Mouse (Mus musculus): Measurements from ENCODE around the gene Col4a1. TPM values are rescaled to one million over a fixed set of nuclear protein-coding genes. Genes with fewer than 3 reads are reported as not detected.

The Col4a1 gene
- total RNA-seq, 2 experiments from 2014 or later = 1.1 to 1.3 TPM

DNA sequence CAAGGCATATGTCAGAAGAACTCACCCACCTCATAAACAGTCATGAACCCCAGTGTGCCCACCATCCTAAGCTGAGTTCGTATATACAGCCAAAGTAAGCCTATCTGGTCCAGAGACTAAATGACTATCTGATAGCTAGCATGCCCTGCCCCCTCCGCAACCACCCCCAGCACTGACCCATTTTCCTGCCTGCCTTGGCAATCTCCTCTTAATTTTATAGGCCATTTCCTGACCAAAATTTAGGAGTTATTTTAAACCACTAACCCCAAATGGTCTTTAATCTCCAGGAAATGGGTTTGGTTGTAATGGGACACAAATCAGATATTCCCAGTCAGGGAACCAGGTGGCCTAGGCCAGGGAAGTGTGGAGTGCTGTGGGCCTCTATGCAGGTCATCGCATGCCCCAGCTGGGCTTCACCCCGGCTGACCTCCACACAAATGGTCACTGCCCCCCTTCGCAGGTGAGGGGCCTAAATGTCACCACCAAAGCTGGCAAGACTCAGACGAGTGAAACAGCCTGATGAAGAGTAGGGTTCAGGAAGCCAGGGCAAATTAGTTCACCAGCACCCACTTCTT is 8.5 kb downstream of the Col4a1 start:
- no peak for ATAC-seq (ENCODE audit: poor library complexity, severe bottlenecking)

DNA sequence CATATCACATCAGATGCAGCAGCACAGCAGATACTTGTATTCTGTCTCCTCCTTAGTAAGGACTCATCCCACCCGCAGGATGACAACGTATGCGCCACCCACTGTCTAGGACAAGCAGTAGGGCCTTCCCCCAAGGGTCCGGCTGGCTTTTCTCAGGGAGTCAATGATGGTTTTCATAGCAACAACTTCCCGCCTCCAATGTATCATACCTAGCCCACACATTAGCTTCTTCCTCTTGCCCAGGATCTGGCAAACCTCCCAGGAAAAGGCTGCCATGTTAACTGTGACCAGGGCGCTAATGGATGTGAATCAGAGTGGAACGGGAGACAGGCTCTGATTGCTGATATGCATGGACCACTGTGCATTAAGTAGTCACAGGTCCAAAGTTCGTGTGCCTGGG is 12.2 kb downstream of the Col4a1 start:
- no peak for ATAC-seq (ENCODE audit: poor library complexity, severe bottlenecking)

DNA sequence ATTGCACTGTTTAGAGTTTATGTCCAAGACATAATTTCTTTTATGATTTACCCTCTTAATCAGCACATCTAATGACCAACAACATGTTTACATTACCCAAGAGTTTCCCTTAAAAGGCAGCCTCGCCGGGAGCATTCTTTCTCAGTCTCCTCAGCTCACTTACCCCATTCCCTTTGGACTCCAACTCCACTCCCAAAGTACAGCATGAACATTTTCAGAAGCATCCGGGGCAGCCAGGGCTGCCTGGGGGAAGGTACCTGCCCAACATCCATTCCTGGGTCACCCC is 13.4 kb downstream of the Col4a1 start:
- no peak for ATAC-seq (ENCODE audit: poor library complexity, severe bottlenecking)

DNA sequence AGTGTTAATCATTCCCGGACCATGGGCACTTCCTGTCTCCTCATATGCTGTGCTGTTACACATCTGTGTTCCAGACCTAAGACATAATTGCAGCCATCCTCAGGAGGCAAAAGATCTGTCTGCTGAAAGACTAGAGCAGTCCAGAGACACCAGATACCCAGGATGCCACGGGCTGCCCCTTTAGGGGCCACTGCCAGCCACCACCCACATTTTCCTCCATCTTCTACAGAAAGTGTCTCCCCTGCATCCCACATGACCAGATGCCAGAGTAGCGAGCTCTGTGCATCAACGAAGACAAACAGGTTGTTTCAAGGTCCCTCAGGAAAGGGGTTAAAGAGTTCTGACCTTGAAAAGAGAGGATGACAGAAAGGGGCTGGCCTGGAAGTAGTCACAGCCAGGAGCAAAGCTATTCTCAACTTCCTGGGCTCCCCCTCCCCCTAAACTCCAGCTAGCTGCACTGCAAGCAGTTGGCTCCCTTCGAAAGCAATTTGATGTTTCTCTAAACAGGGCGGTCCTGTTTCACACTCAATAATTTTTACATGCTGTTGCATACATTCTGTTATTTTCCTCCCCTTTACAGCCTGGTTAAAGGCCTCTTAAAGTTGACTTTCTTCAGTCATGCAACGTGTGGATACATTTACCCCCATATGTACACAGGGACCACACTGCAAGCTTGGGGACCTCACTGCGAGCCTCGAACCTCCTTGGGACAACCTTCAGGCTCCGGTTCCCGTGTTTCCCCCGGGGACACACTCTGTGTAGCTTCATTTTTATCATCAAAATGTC is 13.9 kb downstream of the Col4a1 start:
- ATAC-seq (ENCODE audit: poor library complexity, severe bottlenecking) = no peak

DNA sequence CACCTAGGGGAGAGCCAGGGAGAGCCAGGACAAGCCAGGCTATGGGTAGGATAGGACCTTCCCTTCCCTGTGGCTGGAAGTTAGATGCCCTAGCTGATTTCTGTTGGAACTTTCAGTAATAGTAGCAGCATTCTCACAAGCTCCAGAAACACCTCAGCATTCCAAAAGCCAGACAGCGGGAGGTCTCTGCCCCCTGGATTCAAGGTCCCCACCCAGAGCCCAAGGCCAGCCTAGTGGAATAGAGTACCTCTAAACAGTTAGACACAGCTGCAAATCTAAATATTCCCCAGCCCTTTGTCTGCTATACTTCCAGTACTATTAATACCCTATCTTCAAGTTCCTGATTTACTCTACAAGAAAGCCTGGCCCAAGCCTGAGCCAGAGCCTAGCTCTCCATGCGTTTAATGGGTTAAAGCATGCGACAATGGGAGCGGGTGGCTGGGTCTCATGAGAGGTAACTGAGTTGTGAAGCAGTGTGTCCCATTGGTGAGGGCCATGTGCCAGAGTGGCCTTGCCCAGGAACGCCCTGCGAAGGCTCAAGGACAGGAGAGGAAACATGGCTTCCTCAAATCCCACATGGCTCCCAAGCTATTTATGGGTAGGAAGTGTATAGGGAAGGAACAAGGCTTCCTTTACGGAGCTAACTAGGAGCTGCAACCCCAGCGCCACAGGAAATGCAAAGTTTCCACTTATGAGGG is 15.3 kb downstream of the Col4a1 start:
- no peak for ATAC-seq (ENCODE audit: poor library complexity, severe bottlenecking)

GRCm38 (mm10) chr8:11296282-11296943 is 16.2 kb downstream of the Col4a1 start:
- ATAC-seq (ENCODE audit: poor library complexity, severe bottlenecking) = no peak

DNA sequence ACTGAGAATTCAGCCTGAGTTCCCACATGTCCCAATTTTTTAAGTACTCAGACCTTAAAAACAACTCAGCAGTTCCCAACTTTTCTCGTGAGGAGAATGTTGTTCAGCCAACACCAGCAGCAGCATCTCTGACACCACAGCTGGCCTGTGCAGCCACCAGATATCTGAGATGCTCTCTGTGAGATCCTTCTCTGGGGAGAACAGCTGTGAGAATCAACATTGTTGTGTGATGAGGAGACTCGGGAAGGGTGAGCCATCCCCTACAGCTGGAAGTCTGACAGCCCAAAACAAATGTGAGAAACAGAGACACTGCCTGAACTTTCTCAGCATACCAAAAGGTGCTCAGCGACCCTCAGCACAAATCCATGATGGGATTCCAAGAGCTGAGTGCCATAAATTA is 20.0 kb downstream of the Col4a1 start:
- no peak for ATAC-seq (ENCODE audit: poor library complexity, severe bottlenecking)

DNA sequence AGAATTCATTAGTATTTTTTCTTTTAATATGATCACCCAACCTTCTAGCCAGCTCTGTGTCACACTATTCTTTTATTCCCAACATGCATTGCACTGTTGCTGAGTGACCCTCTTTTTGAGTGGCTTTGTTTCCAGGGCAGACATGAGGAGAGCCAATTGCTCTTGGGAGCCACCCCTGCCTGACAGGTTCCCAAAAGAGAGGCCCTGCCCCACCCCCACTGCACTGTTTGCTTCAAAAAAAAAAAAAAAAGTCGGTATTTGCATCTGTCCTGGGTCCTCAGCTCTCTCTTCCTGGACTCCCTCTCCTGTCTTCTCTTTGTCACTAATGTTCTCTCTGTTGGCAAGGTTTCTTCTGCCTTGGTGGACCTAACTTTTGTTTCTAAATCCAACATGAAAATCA is 22.1 kb downstream of the Col4a1 start:
- no peak for ATAC-seq (ENCODE audit: poor library complexity, severe bottlenecking)

- ATAC-seq (ENCODE audit: poor library complexity, severe bottlenecking) = no peak
Measured at GRCm38 (mm10) chr8:11288286-11288685, 24.3 kb downstream of the Col4a1 start.

DNA sequence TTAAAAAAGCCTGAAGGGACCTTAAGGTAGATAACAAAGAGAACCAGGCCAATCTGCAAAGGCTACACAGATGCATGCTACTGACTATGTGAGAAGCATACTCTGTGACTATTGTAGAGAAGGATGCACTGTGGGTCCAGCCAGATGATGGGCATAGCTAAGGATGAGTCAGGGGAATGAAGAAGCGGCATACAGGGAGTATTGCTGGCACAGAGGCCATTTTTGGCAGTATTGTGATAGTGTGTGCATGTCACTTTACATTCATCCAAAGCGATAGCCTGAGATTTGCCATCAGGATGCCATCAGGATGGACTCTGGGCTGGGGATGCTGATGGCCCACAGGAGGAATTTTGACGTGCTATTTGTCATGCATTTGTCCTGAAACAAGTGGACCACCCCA is 25.5 kb downstream of the Col4a1 start:
- no peak for ATAC-seq (ENCODE audit: poor library complexity, severe bottlenecking)

GRCm38 (mm10) chr8:11285437-11285836 is 27.2 kb downstream of the Col4a1 start:
- no peak for ATAC-seq (ENCODE audit: poor library complexity, severe bottlenecking)

DNA sequence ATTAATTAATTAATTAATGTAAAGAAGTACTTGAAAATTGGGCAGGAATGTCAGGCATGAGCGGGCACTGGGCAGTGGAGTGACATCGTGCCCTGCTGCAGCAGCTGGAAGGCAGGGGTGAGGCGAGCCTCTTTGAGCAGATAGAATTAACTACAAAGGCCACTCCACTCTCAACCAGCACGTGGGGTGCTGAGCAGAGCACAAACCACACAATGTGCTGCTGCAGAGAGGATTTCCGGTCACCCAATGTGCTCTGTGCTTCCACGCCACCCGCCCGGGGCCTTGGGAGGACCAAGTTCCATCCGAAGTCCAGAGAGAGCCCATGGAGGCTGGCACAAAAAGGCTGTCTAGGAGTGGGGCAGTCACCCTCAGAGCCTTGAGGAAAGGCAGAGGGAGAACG is 29.4 kb downstream of the Col4a1 start:
- no peak for ATAC-seq (ENCODE audit: poor library complexity, severe bottlenecking)

GRCm38 (mm10) chr8:11282696-11283095 is 29.9 kb downstream of the Col4a1 start:
- ATAC-seq (ENCODE audit: poor library complexity, severe bottlenecking) = no peak

DNA sequence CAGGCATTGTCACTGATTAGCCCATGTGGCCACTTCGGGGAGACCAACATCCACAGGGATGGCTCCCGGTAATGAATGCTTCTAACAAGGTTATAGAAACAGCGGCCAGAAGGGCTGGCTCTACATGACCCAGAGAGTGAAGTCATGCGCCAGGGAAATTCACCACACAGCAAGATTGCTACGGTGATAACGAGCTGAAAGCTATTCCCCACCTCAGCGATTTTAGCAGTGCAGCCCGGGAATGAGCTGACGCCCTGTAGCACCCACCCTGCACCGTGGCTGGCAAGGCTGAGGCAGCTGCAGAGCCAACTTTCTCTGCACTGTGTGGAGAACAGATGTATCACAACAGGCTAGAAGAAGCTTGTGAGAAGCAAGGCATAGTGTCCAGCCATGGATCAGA is 30.5 kb downstream of the Col4a1 start:
- ATAC-seq (ENCODE audit: poor library complexity, severe bottlenecking) = no peak

GRCm38 (mm10) chr8:11280721-11281268 is 31.8 kb downstream of the Col4a1 start:
- ATAC-seq (ENCODE audit: poor library complexity, severe bottlenecking) = no peak

- no peak for ATAC-seq (ENCODE audit: poor library complexity, severe bottlenecking)
Measured at GRCm38 (mm10) chr8:11279296-11279826, 33.3 kb downstream of the Col4a1 start.

GRCm38 (mm10) chr8:11278101-11278611 is 34.5 kb downstream of the Col4a1 start:
- ATAC-seq (ENCODE audit: poor library complexity, severe bottlenecking) = no peak

DNA sequence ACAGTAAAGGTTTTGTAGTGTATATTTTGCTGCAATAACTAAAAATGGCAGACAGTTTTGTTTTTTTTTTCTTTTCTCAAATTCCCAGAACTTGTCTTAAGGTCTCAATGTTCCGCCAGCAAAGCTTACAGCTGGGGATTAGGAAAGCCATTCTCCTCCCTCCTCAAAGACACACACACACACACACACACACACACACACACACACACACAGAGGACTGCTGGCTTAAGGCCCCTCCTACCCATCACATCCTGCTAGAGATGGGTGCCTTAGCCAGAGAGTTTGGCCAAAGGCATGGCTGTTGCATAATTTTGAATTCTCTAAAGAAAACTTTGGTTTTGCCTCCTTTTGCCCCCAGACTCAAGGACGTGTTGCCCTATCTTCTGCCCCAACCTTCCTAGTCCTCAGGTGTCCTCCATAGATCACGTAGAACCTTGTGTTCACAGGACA is 35.0 kb downstream of the Col4a1 start:
- ATAC-seq (ENCODE audit: poor library complexity, severe bottlenecking) = no peak

- ATAC-seq (ENCODE audit: poor library complexity, severe bottlenecking) = peak; percentile 78
Measured at GRCm38 (mm10) chr8:11276286-11276685, 36.3 kb downstream of the Col4a1 start.

DNA sequence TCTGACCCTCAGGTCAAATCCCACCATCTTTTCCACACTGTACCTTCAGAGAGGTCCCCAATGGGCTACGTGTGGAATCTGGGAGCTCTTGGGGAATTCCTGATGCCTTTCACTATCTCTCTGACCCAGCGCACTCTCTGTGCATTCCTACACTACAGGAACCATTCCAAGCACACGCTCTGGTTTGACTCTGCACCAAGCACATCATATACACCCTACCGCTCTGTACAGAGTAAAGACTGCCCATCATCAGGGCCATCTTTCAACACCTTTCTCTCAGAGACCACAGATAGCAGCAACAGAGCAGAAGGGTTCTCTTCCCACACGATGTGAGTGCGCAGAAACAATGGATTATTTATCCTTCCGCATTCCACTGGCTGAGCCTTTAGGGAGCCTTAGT is 38.2 kb downstream of the Col4a1 start:
- ATAC-seq (ENCODE audit: poor library complexity, severe bottlenecking) = no peak
